Mouse (Mus musculus): ENCODE measurements at regions not wholly inside any gene's neighbourhood (a gene's known extent, or its start where the extent isn't known, plus 50 kb on each side); places are given as distances from the start of the nearest gene placed in this dataset.
A peak's percentile ranks its signal among the peaks of the same experiment; 100 is the strongest.

GRCm38 (mm10) chr6:121560852-121561251, 74.3 kb upstream of the A2m start:
- H3K4me3 ChIP-seq = no peak overlapping the region
- 4% methylated on average over 3 of the region's 3 CpGs for WGBS
- H3K4me2 ChIP-seq = no peak overlapping the region
- H3K36me3 ChIP-seq (replicated peaks) = no peaks in the 10 kb centered on the region
- no peak overlapping the region for H3K27ac ChIP-seq
- no peaks in the 10 kb centered on the region for H3K27me3 ChIP-seq (replicated peaks)
- peak; percentile 71 for ATAC-seq (replicated peaks)
- no peak overlapping the region for H3K9ac ChIP-seq
- H3K9me3 ChIP-seq = no peaks in the 10 kb centered on the region
- H3K4me1 ChIP-seq = no peaks in the 10 kb centered on the region

GRCm38 (mm10) chr6:121560393-121560793, 74.8 kb upstream of the A2m start:
- Histone ChIP-seq H3K4me1 (no peaks in the 10 kb centered on the region), H3K9me3 (no peaks in the 10 kb centered on the region), H3K9ac (no peak overlapping the region)

GRCm38 (mm10) chr6:121556481-121556880, 78.7 kb upstream of the A2m start:
- 5% methylated on average over 3 of the region's 3 CpGs for WGBS
- no peaks in the 10 kb centered on the region for H3K4me1 ChIP-seq
- no peak overlapping the region for H3K27ac ChIP-seq
- no peaks in the 10 kb centered on the region for H3K27me3 ChIP-seq (replicated peaks)
- H3K36me3 ChIP-seq (replicated peaks) = no peaks in the 10 kb centered on the region
- no peak for ATAC-seq (replicated peaks)
- no peaks in the 10 kb centered on the region for H3K9me3 ChIP-seq
- H3K4me2 ChIP-seq = no peak overlapping the region
- no peak overlapping the region for H3K4me3 ChIP-seq
- H3K9ac ChIP-seq = no peak overlapping the region

More at GRCm38 (mm10) chr6:121560393-121560793, 74.8 kb upstream of the A2m start:
- no peaks in the 10 kb centered on the region for H3K27me3 ChIP-seq (replicated peaks)
- no peak for ATAC-seq (replicated peaks)
- no peak overlapping the region for H3K4me2 ChIP-seq
- no peaks in the 10 kb centered on the region for H3K36me3 ChIP-seq (replicated peaks)
- H3K27ac ChIP-seq = no peak overlapping the region
- 26% methylated on average over 1 of the region's 1 CpGs for WGBS
- no peak overlapping the region for H3K4me3 ChIP-seq

- no peak overlapping the region for H3K27ac ChIP-seq
- H3K4me2 ChIP-seq = no peak overlapping the region
- no peak for ATAC-seq (replicated peaks)
- H3K9me3 ChIP-seq = no peaks in the 10 kb centered on the region
- H3K36me3 ChIP-seq (replicated peaks) = no peaks in the 10 kb centered on the region
- H3K9ac ChIP-seq = no peak overlapping the region
- WGBS = 86% methylated on average over 2 of the region's 2 CpGs
- H3K4me1 ChIP-seq = no peaks in the 10 kb centered on the region
- no peaks in the 10 kb centered on the region for H3K27me3 ChIP-seq (replicated peaks)
- H3K4me3 ChIP-seq = no peak overlapping the region
These were observed 80.1 kb upstream of the Iqsec3 start for GRCm38 (mm10) chr6:121553501-121554132.

GRCm38 (mm10) chr6:121533521-121533920, 60.0 kb upstream of the Iqsec3 start:
- H3K9me3 ChIP-seq = no peaks in the 10 kb centered on the region
- no peak overlapping the region for H3K9ac ChIP-seq
- no peak overlapping the region for H3K27ac ChIP-seq
- no peaks in the 10 kb centered on the region for H3K27me3 ChIP-seq (replicated peaks)
- H3K4me1 ChIP-seq = no peaks in the 10 kb centered on the region
- H3K4me3 ChIP-seq = no peak overlapping the region
- H3K4me2 ChIP-seq = no peak overlapping the region
- no peak for ATAC-seq (replicated peaks)
- 68% methylated on average over 7 of the region's 7 CpGs for WGBS
- no peaks in the 10 kb centered on the region for H3K36me3 ChIP-seq (replicated peaks)

GRCm38 (mm10) chr6:121532926-121533325, 59.4 kb upstream of the Iqsec3 start:
- no peaks in the 10 kb centered on the region for H3K27me3 ChIP-seq (replicated peaks)
- no peaks in the 10 kb centered on the region for H3K36me3 ChIP-seq (replicated peaks)
- ATAC-seq (replicated peaks) = peak; percentile 87
- H3K4me3 ChIP-seq = no peak overlapping the region
- no peak overlapping the region for H3K27ac ChIP-seq
- H3K9me3 ChIP-seq = no peaks in the 10 kb centered on the region
- no peak overlapping the region for H3K9ac ChIP-seq
- H3K4me1 ChIP-seq = no peaks in the 10 kb centered on the region
- WGBS = 1% methylated on average over 3 of the region's 3 CpGs
- no peak overlapping the region for H3K4me2 ChIP-seq

GRCm38 (mm10) chr6:121531825-121532389, 58.4 kb upstream of the Iqsec3 start:
- H3K27ac ChIP-seq = no peak overlapping the region
- no peaks in the 10 kb centered on the region for H3K9me3 ChIP-seq
- no peak overlapping the region for H3K4me3 ChIP-seq
- H3K4me1 ChIP-seq = no peaks in the 10 kb centered on the region
- H3K27me3 ChIP-seq (replicated peaks) = no peaks in the 10 kb centered on the region
- WGBS = 45% methylated on average over 13 of the region's 13 CpGs
- H3K36me3 ChIP-seq (replicated peaks) = no peaks in the 10 kb centered on the region
- no peak overlapping the region for H3K4me2 ChIP-seq
- peak; percentile 57 for ATAC-seq (replicated peaks)
- H3K9ac ChIP-seq = no peak overlapping the region

GRCm38 (mm10) chr6:121527281-121527680, 53.8 kb upstream of the Iqsec3 start:
- H3K27ac ChIP-seq = no peak overlapping the region
- H3K4me2 ChIP-seq = no peak overlapping the region
- no peak overlapping the region for H3K4me3 ChIP-seq
- no peaks in the 10 kb centered on the region for H3K9me3 ChIP-seq
- no peaks in the 10 kb centered on the region for H3K36me3 ChIP-seq (replicated peaks)
- no peak overlapping the region for H3K9ac ChIP-seq
- no peaks in the 10 kb centered on the region for H3K4me1 ChIP-seq
- no peaks in the 10 kb centered on the region for H3K27me3 ChIP-seq (replicated peaks)
- WGBS = 94% methylated on average over 4 of the region's 4 CpGs
- ATAC-seq (replicated peaks) = no peak

- Histone ChIP-seq H3K9me3 (no peaks in the 10 kb centered on the region), H3K9ac (no peak overlapping the region), H3K4me3 (no peak overlapping the region), H3K36me3 (replicated peaks) (no peaks in the 10 kb centered on the region), H3K27ac (no peak overlapping the region), H3K4me2 (no peak overlapping the region), H3K4me1 (no peaks in the 10 kb centered on the region), H3K27me3 (replicated peaks) (no peaks in the 10 kb centered on the region)
- ATAC-seq (replicated peaks) = no peak
- 87% methylated on average over 2 of the region's 2 CpGs for WGBS
These were observed 52.6 kb upstream of the Iqsec3 start for GRCm38 (mm10) chr6:121526121-121526520.

- Histone ChIP-seq H3K9ac (no peak overlapping the region), H3K4me2 (no peak overlapping the region), H3K36me3 (replicated peaks) (no peaks in the 10 kb centered on the region), H3K4me1 (no peaks in the 10 kb centered on the region), H3K27me3 (replicated peaks) (no peaks in the 10 kb centered on the region), H3K9me3 (no peaks in the 10 kb centered on the region), H3K4me3 (no peak overlapping the region), H3K27ac (no peak overlapping the region)
- WGBS = 28% methylated on average over 3 of the region's 3 CpGs
- ATAC-seq (replicated peaks) = no peak
These were observed 51.1 kb upstream of the Iqsec3 start for GRCm38 (mm10) chr6:121524613-121524970.

- Histone ChIP-seq H3K36me3 (replicated peaks) (no peaks in the 10 kb centered on the region), H3K27ac (no peak overlapping the region), H3K4me3 (no peak overlapping the region), H3K4me2 (no peak overlapping the region), H3K27me3 (replicated peaks) (no peaks in the 10 kb centered on the region), H3K4me1 (no peaks in the 10 kb centered on the region), H3K9ac (no peak overlapping the region), H3K9me3 (no peaks in the 10 kb centered on the region)
- 79% methylated on average over 11 of the region's 11 CpGs for WGBS
- no peak for ATAC-seq (replicated peaks)
These were observed 50.6 kb upstream of the Iqsec3 start for GRCm38 (mm10) chr6:121523882-121524612.
